Mouse (Mus musculus) megakaryocyte, embryonic 14.5 days (primary cell): ENCODE results near the gene Fahd1. TPM values are rescaled to one million over a fixed set of nuclear protein-coding genes. Genes with fewer than 3 reads are reported as not detected.
A peak's percentile ranks its signal among the peaks of the same experiment; 100 is the strongest.

Experiments used
- H3K27me3 ChIP-seq: replicated peaks from 2 replicates; pipeline ENCODE3; 2012; ENCODE audit warnings: inconsistent platforms
- H3K36me3 ChIP-seq: replicated peaks from 2 replicates; pipeline ENCODE3; 2012; ENCODE audit warnings: low read length, inconsistent platforms, mixed read lengths
- H3K4me1 ChIP-seq: 2 replicates; pipeline ENCODE4 v1.6.1; 2012; ENCODE audit warnings: inconsistent platforms
- H3K4me3 ChIP-seq: replicated peaks from 2 replicates; pipeline ENCODE3; 2012; ENCODE audit warnings: moderate library complexity, mild to moderate bottlenecking, inconsistent platforms
- H3K9me3 ChIP-seq: 2 replicates; pipeline ENCODE4 v1.6.1; 2012; ENCODE audit warnings: inconsistent platforms
- FLI1 ChIP-seq: IDR thresholded peaks from 2 replicates; pipeline ENCODE4 v1.6.1; 2012; ENCODE audit warnings: low read length, inconsistent platforms, mixed read lengths
- GATA1 ChIP-seq: IDR thresholded peaks from 3 replicates; pipeline ENCODE4 v1.6.1; 2012; ENCODE audit warnings: mixed read lengths, low read length, inconsistent platforms, borderline replicate concordance
- polyA plus RNA-seq: library from polyadenylated mRNA; stranded (reverse); fragments of >175 nt; gene quantifications from 2 replicates; pipeline ENCODE4 v1.2.3, GENCODE M21; 2012; ENCODE audit warnings: low replicate concordance; ENCODE audit not compliant: insufficient read depth

The Fahd1 gene
- polyA plus RNA-seq, 1 experiment = 2.8 TPM

DNA sequence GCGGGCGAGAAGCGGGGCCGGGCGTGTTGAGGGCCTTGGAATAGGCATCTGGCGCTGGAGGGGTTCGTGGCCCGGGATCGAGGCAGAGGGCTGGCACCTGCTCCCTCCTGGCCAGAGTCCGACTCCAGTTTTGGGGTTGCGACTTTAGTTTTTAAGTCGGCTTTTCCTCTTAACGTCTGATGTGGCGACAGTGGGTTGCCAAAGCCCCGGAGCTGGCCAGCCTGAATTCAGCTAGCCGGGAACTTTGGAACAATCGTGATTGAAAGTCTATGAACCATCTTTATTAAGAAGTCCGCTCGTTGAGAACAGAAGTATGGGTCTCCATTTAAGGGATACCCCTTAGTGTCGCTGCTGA is 586 bp upstream of the Fahd1 start:
- H3K36me3 ChIP-seq = peaks cover 35% of the 10 kb centered on the region
- H3K4me1 ChIP-seq = peaks cover 38% of the 10 kb centered on the region
- no peaks in the 10 kb centered on the region for H3K9me3 ChIP-seq
- peak overlapping the region; percentile 100 for H3K4me3 ChIP-seq
- TF ChIP-seq GATA1 = no peak
- TF ChIP-seq FLI1 = no peak
- H3K27me3 ChIP-seq = no peaks in the 10 kb centered on the region

DNA sequence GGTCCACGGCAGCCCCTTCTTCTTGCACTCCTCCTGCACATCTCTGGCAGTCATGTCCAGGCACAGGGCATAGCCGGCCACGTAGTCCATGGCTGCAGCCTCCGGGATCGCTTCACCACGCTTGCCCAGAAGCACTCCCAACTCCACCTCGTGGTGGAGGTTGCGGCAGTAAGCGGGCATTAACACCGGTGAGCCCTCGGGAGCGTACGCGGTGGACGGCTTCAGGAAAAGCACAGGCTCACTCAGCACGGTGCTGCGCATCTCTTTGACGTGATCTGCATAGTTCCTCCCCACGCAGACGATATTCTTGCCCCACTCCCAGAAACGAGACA is 465 bp downstream of the Fahd1 start:
- no peaks in the 10 kb centered on the region for H3K27me3 ChIP-seq
- TF ChIP-seq FLI1 (no peak), GATA1 (no peak)

DNA sequence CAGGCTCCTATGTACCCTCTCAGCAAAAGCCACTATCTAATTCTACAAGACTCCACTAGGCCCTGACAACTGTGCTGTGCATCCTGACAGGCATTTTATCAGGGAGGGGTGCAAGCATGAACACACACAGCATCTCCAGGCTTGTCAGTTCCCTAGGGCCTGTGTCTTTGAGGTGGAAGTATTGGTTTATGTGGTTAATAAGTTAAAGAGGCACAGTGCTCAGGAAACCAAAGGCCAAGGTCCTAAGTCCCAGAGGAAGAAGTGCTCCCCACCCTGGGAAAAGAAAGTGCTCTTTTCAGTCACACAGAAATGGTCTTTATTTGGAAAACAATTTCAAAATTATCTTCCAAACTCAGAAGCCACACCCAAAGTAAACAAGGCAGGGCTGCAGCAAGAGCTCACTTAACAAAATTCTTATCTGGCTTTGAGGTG is 1.5 kb downstream of the Fahd1 start:
- H3K4me1 ChIP-seq = peaks cover 41% of the 10 kb centered on the region
- peak overlapping the region; percentile 100 for H3K4me3 ChIP-seq

More for the DNA sequence above, 465 bp downstream of the Fahd1 start:
- Histone ChIP-seq H3K9me3 (no peaks in the 10 kb centered on the region), H3K36me3 (peaks cover 26% of the 10 kb centered on the region), H3K4me1 (peaks cover 39% of the 10 kb centered on the region), H3K4me3 (peak overlapping the region; percentile 100)

DNA sequence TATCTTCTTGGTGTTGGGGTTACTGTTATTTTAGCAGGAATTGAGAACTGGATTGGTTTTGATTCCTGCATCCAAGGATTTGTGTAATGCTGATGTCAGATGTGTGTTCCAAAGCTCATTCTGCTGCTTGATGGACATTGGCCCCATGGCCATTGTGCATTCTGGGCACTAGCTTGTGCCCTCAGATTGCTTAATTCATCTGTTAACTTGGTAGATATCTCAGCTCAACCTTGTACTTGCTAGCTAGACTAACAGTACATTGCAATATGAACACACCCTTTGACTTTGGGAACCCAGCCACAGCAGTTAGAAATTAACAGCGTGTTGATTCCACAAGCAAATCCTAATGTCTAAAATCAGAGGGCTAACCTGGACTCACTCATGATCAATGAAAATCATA is 2.8 kb downstream of the Fahd1 start:
- no peak overlapping the region for H3K4me3 ChIP-seq
- H3K36me3 ChIP-seq = peaks cover 6% of the 10 kb centered on the region
- H3K4me1 ChIP-seq = peaks cover 36% of the 10 kb centered on the region
- no peaks in the 10 kb centered on the region for H3K9me3 ChIP-seq
- TF ChIP-seq GATA1 (no peak), FLI1 (no peak)
- H3K27me3 ChIP-seq = no peaks in the 10 kb centered on the region

More for the DNA sequence above, 1.5 kb downstream of the Fahd1 start:
- TF ChIP-seq GATA1 (no peak), FLI1 (no peak)
- Histone ChIP-seq H3K36me3 (peaks cover 17% of the 10 kb centered on the region), H3K9me3 (no peaks in the 10 kb centered on the region), H3K27me3 (no peaks in the 10 kb centered on the region)

DNA sequence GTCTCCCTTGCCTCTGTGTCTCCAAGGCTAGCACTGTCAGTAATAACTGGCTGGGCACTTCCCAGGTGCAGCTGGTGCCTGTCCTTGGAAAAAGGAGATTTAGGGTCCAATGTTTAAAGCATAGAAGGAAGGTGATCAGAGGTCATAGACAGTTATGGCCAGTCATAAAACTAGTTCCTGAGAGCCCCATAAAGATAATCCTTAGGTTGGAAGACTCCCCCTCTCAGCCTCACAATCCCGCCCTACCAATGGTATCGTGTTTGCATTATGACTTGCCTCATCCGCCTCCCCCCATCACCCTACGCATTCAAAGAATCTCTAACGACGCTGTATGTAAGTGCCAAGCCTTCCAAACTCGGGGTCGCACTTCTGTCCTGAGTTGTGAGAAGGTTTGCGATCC is 5.6 kb downstream of the Fahd1 start:
- Histone ChIP-seq H3K27me3 (peaks cover 3% of the 10 kb centered on the region), H3K4me1 (peaks cover 35% of the 10 kb centered on the region), H3K4me3 (no peak overlapping the region), H3K36me3 (peaks cover 6% of the 10 kb centered on the region), H3K9me3 (no peaks in the 10 kb centered on the region)
- TF ChIP-seq FLI1 (no peak), GATA1 (no peak)

DNA sequence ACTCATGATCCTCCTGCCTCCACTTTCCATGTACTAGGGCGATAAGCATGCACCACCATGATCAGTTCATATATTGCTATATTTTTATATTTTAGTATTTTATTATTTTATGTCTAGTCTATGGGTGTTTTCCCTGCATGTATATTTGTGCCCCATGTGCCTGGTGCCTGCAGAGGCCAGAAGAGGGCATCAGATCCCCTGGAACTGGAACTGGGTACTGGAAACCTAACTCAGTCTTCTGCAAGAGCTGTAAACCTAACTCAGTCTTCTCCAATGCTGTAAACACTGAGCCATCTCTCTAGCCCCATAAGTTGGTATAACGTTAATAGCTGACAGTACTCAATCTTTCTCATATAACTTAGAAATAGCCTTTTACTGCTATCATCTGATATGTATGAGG is 7.5 kb downstream of the Fahd1 start:
- no peak overlapping the region for H3K4me3 ChIP-seq
- H3K4me1 ChIP-seq = peaks cover 24% of the 10 kb centered on the region
- TF ChIP-seq FLI1 (no peak), GATA1 (no peak)
- H3K36me3 ChIP-seq = peaks cover 6% of the 10 kb centered on the region
- H3K27me3 ChIP-seq = peaks cover 3% of the 10 kb centered on the region
- no peaks in the 10 kb centered on the region for H3K9me3 ChIP-seq

DNA sequence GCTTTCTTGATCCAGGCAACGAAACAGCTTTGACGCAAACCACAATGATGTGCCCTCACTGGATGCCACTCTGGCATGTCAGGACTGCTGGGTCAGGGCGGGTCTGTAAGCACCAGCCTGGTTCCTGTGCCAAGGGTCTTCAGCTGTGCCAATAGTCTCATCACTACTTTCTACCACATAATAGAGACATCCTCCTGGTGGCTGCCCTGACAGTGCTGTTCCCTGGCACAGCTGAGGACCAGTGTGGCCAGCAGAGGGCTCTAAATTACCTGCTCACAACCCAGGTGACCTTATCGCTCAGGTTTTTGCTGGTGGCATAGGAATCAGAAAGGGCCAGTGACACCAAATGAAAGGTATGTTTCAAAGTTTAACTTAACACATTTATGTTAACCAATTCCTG is 9.0 kb downstream of the Fahd1 start:
- H3K4me1 ChIP-seq = peaks cover 18% of the 10 kb centered on the region
- no peak for TF ChIP-seq GATA1
- no peak for TF ChIP-seq FLI1

DNA sequence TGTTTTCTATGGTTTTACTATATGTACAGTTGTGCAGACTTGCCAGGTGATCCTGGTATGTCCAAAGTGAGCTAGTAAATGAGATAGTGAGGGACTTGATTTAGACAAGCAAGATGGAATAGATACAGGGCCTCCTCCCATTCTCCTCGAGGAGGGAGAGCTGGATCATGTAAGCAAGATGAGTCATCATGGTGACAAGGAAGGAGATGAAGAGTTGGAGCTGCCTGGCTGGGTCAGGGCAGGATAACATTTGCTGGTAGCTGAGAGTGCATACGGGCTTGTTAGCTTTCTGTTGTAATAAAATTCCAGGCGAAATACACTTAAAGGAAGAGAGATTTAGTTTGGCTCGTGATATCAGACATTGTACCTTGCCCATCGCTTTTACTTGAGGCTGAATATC is 9.8 kb downstream of the Fahd1 start:
- Histone ChIP-seq H3K36me3 (no peaks in the 10 kb centered on the region), H3K4me1 (peaks cover 17% of the 10 kb centered on the region), H3K4me3 (no peak overlapping the region), H3K9me3 (no peaks in the 10 kb centered on the region), H3K27me3 (peaks cover 15% of the 10 kb centered on the region)
- TF ChIP-seq GATA1 (no peak), FLI1 (no peak)

More for the DNA sequence above, 9.0 kb downstream of the Fahd1 start:
- peaks cover 10% of the 10 kb centered on the region for H3K27me3 ChIP-seq
- no peaks in the 10 kb centered on the region for H3K36me3 ChIP-seq
- H3K4me3 ChIP-seq = no peak overlapping the region
- no peaks in the 10 kb centered on the region for H3K9me3 ChIP-seq

DNA sequence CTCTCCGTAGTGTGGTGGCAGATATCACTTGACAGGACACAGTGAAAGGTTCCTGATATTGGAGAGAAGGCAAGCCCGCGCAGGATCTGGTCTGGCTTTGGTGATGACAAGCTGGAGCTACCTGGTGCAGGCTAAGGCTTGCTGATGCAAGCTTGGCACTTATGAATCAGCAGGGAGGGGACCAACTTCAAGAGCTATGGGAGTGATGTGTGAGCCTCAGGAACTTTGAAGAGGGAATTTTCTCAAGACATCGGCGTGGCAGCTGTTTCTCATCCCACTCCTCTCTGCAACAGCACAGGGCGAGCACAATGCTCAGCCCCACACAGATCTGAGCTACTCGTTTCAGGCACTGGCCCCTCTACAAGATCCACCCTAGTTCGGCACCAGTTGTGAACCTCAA is 10.3 kb downstream of the Fahd1 start, which contains the start of gene Hagh:
Gene Hagh, plus strand, starts transcription at position 302 of the 400 bp plus-strand sequence.
- Histone ChIP-seq H3K4me1 (peaks cover 16% of the 10 kb centered on the region), H3K27me3 (peaks cover 15% of the 10 kb centered on the region), H3K4me3 (no peak within 1 kb of the TSS), H3K9me3 (no peaks in the 10 kb centered on the region), H3K36me3 (no peaks in the 10 kb centered on the region)
- TF ChIP-seq GATA1 = no peak
- no peak for TF ChIP-seq FLI1

DNA sequence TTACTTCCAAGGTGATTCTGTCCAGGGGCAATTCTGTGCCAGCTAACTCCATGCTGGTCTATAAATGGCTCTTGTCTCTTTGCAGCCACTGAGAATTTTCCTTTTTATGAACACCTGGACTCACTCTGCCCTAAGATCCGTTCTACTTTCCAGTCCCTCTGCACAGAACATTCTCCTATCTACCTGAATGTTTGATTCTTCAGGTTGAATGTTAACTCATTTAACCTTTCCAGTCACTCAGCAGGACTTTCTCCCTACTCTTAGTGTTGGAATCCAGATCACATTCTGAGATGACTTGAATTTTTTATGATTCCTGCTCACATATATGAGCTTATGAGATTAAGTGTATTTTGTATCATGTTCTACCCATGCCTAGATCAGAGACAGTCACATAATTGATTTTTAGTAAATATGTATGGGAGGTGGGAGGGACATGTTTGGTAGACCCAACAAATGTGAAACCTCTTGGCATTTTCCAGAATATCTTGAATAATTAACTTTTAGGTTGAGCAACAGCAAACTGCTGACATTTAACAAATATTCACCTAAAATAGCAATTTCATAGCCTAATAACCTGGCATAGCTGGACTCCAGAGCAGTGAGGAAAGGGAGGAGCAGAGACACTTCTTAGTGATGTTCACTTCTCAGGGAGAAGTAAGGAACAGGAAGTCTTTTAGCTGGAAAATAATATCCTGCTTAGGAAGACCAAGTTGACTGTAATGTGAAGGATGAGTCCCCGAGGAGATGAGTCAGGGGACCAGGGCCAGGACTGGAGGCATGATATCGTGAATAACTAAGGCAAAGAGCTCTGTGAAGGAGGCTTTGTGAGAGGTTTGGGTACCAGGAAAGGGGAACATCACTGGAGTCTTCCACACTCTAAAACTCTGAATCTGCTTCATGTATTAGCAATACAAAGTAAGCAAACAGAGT is 28.5 kb downstream of the Fahd1 start:
- Histone ChIP-seq H3K4me3 (no peak overlapping the region), H3K4me1 (peaks cover 7% of the 10 kb centered on the region), H3K27me3 (peaks cover 15% of the 10 kb centered on the region), H3K36me3 (no peaks in the 10 kb centered on the region), H3K9me3 (no peaks in the 10 kb centered on the region)
- TF ChIP-seq FLI1 (no peak), GATA1 (no peak)
